Mouse (Mus musculus): ENCODE measurements around the gene Ap4s1. TPM values are rescaled to one million over a fixed set of nuclear protein-coding genes. Genes with fewer than 3 reads are reported as not detected.

The Ap4s1 gene
- polyA plus RNA-seq, 1 experiment from 2014 or later = 34.8 TPM

DNA sequence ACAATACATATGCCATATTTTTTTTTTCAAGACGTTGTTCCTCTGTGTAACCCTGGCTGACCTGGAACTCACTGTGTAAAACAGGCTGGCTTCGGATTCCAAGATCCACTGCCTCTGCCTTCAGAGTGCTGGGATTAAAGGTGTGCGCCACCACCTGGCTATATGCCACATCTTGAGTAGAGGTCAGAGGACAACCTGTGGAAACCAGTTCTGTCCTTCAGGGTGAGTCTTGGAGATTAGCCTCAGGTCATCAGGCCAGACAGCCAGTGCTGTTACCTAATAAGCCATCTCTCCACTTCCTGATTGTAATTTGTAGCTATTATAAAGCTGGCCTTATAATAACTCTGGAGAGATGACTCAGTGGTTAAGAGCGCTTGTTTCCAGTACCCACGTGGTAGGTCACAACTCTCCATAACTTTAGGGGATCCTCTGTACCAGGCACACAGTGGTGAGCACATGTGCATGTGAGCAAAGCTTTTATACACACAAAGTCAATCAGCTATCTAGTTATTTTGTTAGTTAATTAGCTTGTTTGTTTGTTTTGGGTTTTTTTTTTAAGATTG is 15.9 kb downstream of the Ap4s1 start:
- Histone ChIP-seq H3K4me2 (no peak overlapping the region), H3K9me3 (no peaks in the 10 kb centered on the region), H3K4me3 (no peak overlapping the region), H3K27me3 (no peaks in the 10 kb centered on the region), H3K27ac (no peak overlapping the region), H3K9ac (no peak overlapping the region), H3K4me1 (peaks cover 17% of the 10 kb centered on the region; the same call in 1 of the 2 replicates), H3K36me3 (no peaks in the 10 kb centered on the region)
- ATAC-seq (ENCODE audit: borderline replicate concordance, extremely low read depth, low FRiP score, low TSS enrichment) = no peak
- WGBS = 77% methylated on average over 5 of the region's 5 CpGs

DNA sequence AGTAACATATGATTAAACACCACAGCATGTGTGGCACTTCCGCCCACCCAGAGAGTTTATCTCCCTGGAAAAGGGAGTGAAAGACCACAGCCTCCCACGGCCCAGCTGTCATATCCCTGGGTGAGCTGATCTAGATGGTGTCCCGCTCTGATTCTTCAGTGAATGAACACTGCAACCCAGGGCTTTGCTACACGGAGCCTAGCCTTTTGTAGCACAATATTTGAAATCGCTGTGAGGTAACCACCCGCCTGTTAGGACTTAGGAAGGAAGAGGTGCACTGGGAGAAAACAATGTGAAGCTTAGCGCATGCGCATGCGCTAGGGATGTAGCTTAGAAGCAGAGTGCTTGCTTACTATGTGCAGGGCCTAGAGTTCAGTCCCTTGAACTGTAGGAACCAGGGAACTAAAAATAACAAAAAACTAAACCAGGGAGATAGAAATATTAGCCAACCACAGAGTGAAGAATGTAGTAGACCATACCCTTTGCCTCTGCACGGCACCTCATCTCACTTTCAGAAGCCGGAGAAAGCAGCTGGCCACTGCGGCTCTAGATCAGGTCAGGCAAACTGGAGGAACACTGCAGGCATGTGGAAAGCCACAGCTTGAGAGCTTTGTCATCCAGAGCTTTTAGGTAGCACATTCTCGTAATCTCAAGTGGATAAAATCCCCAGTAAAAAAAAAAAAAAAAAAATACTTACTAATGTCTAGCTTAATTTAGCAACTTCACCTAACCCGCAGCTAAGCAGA is 18.3 kb downstream of the Ap4s1 start:
- Histone ChIP-seq H3K27me3 (no peaks in the 10 kb centered on the region), H3K36me3 (no peaks in the 10 kb centered on the region), H3K9ac (no peak overlapping the region), H3K4me3 (no peak overlapping the region), H3K27ac (peak overlapping the region; percentile 22), H3K4me2 (no peak overlapping the region), H3K9me3 (no peaks in the 10 kb centered on the region), H3K4me1 (peaks cover 17% of the 10 kb centered on the region; the same call in 1 of the 2 replicates)
- WGBS = 57% methylated on average over 14 of the region's 14 CpGs
- ATAC-seq (ENCODE audit: borderline replicate concordance, extremely low read depth, low FRiP score, low TSS enrichment) = no peak

DNA sequence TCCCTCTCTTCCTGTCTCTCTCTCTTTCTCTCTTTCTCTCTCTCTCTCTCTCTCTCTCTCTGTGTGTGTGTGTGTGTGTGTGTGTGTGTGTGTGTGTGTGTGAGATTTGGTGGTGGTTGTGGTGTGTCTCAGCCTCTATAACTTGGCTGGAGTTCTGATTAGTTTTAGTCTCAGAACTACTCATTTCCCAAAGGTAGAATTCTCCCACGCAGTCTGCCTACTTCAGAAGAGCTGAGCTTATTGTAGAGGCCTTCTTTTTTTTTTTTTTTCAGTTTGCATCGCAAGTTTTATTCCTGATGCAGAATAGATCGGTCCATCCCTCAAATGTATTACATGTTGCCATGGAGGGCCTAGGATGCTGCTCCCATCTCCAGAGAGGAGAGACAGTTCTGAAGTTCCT is 18.9 kb downstream of the Ap4s1 start:
- no peak for ATAC-seq (ENCODE audit: borderline replicate concordance, extremely low read depth, low FRiP score, low TSS enrichment)
- Histone ChIP-seq H3K27me3 (no peaks in the 10 kb centered on the region), H3K4me1 (peaks cover 17% of the 10 kb centered on the region; the same call in 1 of the 2 replicates), H3K36me3 (no peaks in the 10 kb centered on the region), H3K4me3 (no peak overlapping the region), H3K27ac (no peak overlapping the region), H3K4me2 (no peak overlapping the region), H3K9ac (no peak overlapping the region), H3K9me3 (no peaks in the 10 kb centered on the region)
- WGBS = 65% methylated on average over 3 of the region's 3 CpGs

DNA sequence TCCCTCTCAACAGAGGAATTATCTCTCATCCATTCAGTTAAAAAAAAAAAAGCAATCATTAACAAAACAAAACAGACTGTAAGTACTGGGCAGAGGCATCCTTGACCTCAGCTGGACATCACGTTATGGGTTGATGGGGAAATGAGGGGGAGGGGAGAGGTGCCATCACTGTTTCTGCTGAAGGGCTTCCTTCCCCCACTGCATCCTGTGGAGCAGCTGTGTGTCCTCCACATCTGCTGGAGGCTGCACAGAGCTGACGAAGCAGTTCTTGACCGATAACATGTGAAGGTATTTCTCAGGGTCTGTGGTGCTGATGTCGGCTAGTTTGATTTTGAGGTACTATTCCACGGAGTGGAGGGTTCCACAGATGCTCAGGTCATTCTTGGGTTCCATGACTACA is 19.3 kb downstream of the Ap4s1 start:
- Histone ChIP-seq H3K4me2 (no peak overlapping the region), H3K9ac (no peak overlapping the region), H3K27ac (no peak overlapping the region), H3K36me3 (no peaks in the 10 kb centered on the region), H3K4me1 (peaks cover 17% of the 10 kb centered on the region; the same call in 1 of the 2 replicates), H3K27me3 (no peaks in the 10 kb centered on the region), H3K9me3 (no peaks in the 10 kb centered on the region), H3K4me3 (no peak overlapping the region)
- WGBS = 39% methylated on average over 5 of the region's 5 CpGs
- no peak for ATAC-seq (ENCODE audit: borderline replicate concordance, extremely low read depth, low FRiP score, low TSS enrichment)

DNA sequence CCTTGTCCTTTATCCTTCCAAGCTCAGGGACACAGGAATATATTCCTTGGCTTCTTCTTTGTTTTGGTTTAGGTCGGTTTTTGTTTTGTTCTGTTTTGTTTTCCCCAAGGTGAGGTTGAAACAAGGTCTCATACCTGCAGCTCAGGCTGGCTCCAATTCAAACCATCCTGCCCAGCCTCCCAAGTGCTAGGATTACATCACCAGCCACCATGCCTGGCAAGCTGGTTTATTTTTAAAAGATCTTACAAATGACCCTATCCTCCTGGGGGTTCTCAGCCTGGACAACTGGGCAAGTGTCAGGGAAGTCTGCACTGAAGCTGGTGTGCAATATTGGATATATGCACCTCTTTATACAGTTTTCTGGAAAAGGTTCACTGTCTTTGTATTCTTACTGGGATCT is 21.9 kb downstream of the Ap4s1 start:
- Histone ChIP-seq H3K4me1 (peaks cover 17% of the 10 kb centered on the region; the same call in 1 of the 2 replicates), H3K9me3 (no peaks in the 10 kb centered on the region), H3K4me2 (no peak overlapping the region), H3K4me3 (no peak overlapping the region), H3K27me3 (no peaks in the 10 kb centered on the region), H3K9ac (no peak overlapping the region), H3K36me3 (no peaks in the 10 kb centered on the region), H3K27ac (no peak overlapping the region)
- WGBS = 67% methylated on average over 1 of the region's 1 CpGs
- no peak for ATAC-seq (ENCODE audit: borderline replicate concordance, extremely low read depth, low FRiP score, low TSS enrichment)

DNA sequence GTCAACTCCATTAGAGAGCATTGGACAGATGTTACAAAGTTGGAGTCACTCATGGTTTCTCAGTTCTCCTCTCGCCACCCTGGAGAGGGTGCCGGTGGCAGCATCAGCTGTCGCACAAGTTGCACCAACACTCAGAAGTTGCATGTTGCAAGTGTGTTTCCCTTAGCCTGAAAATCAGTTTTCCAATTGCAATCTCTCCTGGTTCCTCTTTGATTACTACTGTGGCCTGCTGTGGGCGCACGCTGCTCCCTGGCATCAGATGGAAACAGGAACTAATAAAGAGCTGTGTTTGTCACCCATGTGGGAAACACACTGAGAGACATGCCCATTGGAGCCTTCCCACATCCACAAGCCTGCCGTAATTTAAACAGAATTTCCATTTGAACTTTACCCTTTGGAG is 27.8 kb downstream of the Ap4s1 start:
- WGBS = 90% methylated on average over 6 of the region's 6 CpGs

DNA sequence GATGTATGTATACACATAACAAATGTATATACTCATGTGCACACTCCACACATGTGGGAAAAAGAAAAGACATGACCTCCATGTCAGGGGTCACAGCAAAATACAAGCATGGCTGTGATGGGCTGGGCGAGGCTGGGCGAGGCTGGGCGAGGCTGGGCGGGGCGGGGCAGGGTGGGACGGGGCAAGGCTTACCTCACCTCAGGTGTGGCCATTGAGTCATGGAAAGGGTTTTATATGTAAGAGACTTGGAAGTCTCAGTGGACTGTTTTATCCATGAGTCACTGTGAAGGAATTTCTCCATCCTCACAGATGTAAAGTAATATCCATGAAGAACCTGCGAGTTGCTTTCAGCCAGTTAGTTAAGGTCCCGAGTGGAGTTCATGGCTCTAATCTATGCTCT is 31.0 kb downstream of the Ap4s1 start:
- peaks cover 10% of the 10 kb centered on the region; the same call in 1 of the 2 replicates for H3K36me3 ChIP-seq
- H3K9me3 ChIP-seq = no peaks in the 10 kb centered on the region
- ATAC-seq (ENCODE audit: borderline replicate concordance, extremely low read depth, low FRiP score, low TSS enrichment) = no peak
- H3K9ac ChIP-seq = no peak overlapping the region
- no peaks in the 10 kb centered on the region for H3K27me3 ChIP-seq
- 91% methylated on average over 8 of the region's 8 CpGs for whole genome bisulfite sequencing
- H3K27ac ChIP-seq = no peak overlapping the region
- no peak overlapping the region for H3K4me2 ChIP-seq
- no peaks in the 10 kb centered on the region for H3K4me1 ChIP-seq
- H3K4me3 ChIP-seq = no peak overlapping the region

More for the DNA sequence above, 27.8 kb downstream of the Ap4s1 start:
- no peaks in the 10 kb centered on the region for H3K27me3 ChIP-seq
- H3K9me3 ChIP-seq = no peaks in the 10 kb centered on the region
- H3K4me3 ChIP-seq = no peak overlapping the region
- H3K9ac ChIP-seq = no peak overlapping the region
- H3K27ac ChIP-seq = no peak overlapping the region
- no peaks in the 10 kb centered on the region for H3K4me1 ChIP-seq
- ATAC-seq (ENCODE audit: borderline replicate concordance, extremely low read depth, low FRiP score, low TSS enrichment) = no peak
- no peak overlapping the region for H3K4me2 ChIP-seq
- peaks cover 4% of the 10 kb centered on the region; the same call in 1 of the 2 replicates for H3K36me3 ChIP-seq

DNA sequence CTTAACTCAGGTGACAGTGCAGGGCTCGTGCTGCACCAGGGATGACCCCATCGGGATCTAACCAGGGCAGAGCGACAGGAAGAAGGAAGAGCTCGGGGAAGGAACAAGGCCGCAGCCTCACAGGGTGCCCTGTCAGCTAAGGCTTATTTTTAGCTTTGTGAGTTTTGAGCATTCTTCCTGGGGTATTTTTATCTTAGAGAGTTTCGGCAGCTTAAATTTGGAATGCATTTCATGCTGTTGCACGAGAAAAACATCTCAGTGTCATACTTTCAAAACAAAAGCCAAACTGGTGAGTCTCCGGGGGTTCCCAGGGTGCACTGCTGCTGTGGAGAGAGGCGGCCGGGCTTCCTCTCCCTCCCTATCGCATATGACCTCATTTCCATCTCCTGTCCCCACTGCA is 38.2 kb downstream of the Ap4s1 start:
- H3K9me3 ChIP-seq = no peaks in the 10 kb centered on the region
- H3K27ac ChIP-seq = peak overlapping the region; percentile 52
- no peak overlapping the region for H3K9ac ChIP-seq
- H3K4me1 ChIP-seq = peaks cover 3% of the 10 kb centered on the region
- H3K4me3 ChIP-seq = no peak overlapping the region
- no peak for ATAC-seq (ENCODE audit: borderline replicate concordance, extremely low read depth, low FRiP score, low TSS enrichment)
- H3K4me2 ChIP-seq = no peak overlapping the region
- peaks cover under 1% of the 10 kb centered on the region; the same call in 1 of the 2 replicates for H3K36me3 ChIP-seq
- no peaks in the 10 kb centered on the region for H3K27me3 ChIP-seq
- WGBS = 51% methylated on average over 11 of the region's 11 CpGs

DNA sequence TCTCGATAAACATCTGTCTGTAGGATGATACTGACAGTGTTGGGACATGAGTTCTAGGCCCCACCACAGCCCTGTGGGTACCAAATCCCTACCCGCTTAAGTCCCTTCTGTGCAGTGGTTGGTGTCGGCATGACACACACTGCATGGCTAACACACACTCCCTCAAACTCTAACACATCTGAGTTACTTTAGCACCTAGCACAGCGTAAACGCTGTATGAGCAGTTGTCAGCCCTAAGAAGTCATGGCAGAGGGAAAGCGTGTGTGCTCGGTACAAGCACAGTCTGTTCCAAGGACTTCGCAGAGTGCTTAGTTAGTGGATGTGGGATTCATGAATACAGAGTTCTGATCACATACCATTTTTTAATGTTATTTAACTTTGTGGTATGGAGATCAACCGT is 39.0 kb downstream of the Ap4s1 start:
- H3K4me2 ChIP-seq = no peak overlapping the region
- WGBS = 94% methylated on average over 9 of the region's 9 CpGs
- H3K36me3 ChIP-seq = no peaks in the 10 kb centered on the region
- peak overlapping the region; percentile 52; the same call in 1 of the 2 replicates for H3K27ac ChIP-seq
- H3K4me3 ChIP-seq = no peak overlapping the region
- H3K9me3 ChIP-seq = no peaks in the 10 kb centered on the region
- no peak overlapping the region for H3K9ac ChIP-seq
- no peak for ATAC-seq (ENCODE audit: borderline replicate concordance, extremely low read depth, low FRiP score, low TSS enrichment)
- H3K4me1 ChIP-seq = peaks cover 10% of the 10 kb centered on the region
- no peaks in the 10 kb centered on the region for H3K27me3 ChIP-seq

DNA sequence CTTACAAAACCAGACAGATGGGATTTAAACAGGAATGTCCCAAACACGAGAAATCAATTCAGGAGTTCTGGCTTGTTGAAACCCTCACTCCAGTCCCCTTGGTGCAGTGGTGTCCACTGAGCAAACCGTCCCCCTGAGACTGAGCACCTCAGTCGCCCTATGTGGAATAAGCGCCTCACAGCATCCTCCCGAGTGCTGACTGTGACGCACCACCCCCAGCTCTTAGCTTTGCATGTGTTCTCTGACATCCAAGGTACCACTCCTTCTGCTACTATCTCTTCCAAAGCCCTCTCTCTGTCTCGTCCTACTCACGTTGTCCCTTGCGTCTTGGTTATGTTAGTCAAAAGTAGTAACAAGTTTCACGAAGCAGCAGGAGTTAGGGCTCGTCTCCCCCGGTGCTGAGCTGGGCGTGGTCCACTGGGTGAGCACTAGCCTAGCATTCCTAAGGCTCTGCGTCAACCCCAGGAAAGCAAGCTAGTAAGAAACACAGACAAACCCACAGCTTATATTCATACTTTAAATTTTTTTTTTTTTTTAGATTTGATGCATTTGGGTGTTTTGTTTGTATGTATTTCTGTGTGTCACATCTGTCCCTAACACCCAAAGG is 43.9 kb downstream of the Ap4s1 start:
- Histone ChIP-seq H3K9me3 (no peaks in the 10 kb centered on the region), H3K4me3 (no peak overlapping the region), H3K27me3 (no peaks in the 10 kb centered on the region), H3K27ac (no peak overlapping the region; the same call in 1 of the 2 replicates), H3K4me2 (peak overlapping the region; percentile 28), H3K4me1 (peaks cover 25% of the 10 kb centered on the region), H3K9ac (no peak overlapping the region), H3K36me3 (no peaks in the 10 kb centered on the region)
- 49% methylated on average over 14 of the region's 14 CpGs for WGBS
- no peak for ATAC-seq (ENCODE audit: borderline replicate concordance, extremely low read depth, low FRiP score, low TSS enrichment)

DNA sequence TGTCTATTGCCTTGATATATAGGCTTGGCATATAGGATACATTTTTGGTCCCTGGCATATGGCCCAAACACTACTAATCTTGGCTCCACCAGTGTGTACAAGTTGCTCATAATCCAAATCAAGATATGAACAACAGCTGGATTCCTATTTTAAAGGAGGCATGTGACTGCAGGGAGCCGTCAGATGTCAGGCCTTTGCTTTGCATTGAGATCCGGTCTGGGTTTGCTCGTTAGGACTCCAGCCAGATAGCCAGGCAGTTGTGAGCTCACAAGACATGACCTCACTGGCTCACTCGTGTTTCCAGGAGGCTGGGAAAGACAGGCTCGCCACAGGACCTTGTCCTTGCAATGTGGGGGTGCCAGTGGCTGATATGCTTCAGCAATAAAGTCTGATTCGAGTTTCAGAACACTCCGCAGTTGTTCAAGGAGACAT is 45.0 kb downstream of the Ap4s1 start:
- no peaks in the 10 kb centered on the region for H3K36me3 ChIP-seq
- peak overlapping the region; percentile 41; the same call in 1 of the 2 replicates for H3K27ac ChIP-seq
- H3K4me3 ChIP-seq = no peak overlapping the region
- no peaks in the 10 kb centered on the region for H3K27me3 ChIP-seq
- no peak overlapping the region for H3K4me2 ChIP-seq
- no peaks in the 10 kb centered on the region for H3K9me3 ChIP-seq
- no peak overlapping the region for H3K9ac ChIP-seq
- peaks cover 25% of the 10 kb centered on the region for H3K4me1 ChIP-seq
- WGBS = 22% methylated on average over 7 of the region's 7 CpGs
- ATAC-seq (ENCODE audit: borderline replicate concordance, extremely low read depth, low FRiP score, low TSS enrichment) = peak; percentile 88

DNA sequence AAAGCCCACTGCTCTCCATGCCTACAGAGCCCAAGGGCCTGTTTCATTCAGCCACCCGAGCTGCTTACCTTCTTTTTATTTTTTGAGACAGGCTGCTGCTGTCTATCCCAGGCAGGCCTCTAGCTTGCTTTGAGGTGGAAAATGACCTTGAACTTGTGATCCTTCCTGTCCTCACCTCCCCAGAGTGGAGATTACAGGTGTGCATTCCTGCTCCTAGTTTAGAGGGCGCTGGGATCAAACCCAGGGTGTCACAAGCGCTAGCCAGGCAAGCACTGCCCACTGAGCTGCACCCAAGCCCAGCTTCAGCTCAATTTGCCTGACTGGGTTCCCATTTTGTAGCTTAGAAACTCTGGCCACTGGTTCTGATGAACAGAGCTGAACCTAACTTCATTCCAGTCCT is 45.5 kb downstream of the Ap4s1 start:
- 57% methylated on average over 3 of the region's 3 CpGs for WGBS
- peaks cover 25% of the 10 kb centered on the region for H3K4me1 ChIP-seq
- H3K27ac ChIP-seq = peak overlapping the region; percentile 41; the same call in 1 of the 2 replicates
- no peak overlapping the region for H3K4me3 ChIP-seq
- no peak overlapping the region for H3K9ac ChIP-seq
- H3K4me2 ChIP-seq = no peak overlapping the region
- no peaks in the 10 kb centered on the region for H3K36me3 ChIP-seq
- no peaks in the 10 kb centered on the region for H3K27me3 ChIP-seq
- H3K9me3 ChIP-seq = no peaks in the 10 kb centered on the region
- ATAC-seq (ENCODE audit: borderline replicate concordance, extremely low read depth, low FRiP score, low TSS enrichment) = no peak
